Mouse (Mus musculus) urinary bladder, postnatal 4 days (tissue): Measurements from ENCODE around the gene Ubl4b.
A peak's percentile ranks its signal among the peaks of the same experiment; 100 is the strongest.

Experiments
- DNase-seq, 2 experiments: peaks; one replicate each; pipeline ENCODE4 v3.0.0; 2021 to 2022; ENCODE audit warnings: low spot score in 2 of 2

Ubl4b gene

GRCm38 (mm10) chr3:107567766-107568165 lies 12.9 kb upstream of the Ubl4b start:
- no peak for DNase-seq

GRCm38 (mm10) chr3:107565331-107565730 lies 10.5 kb upstream of the Ubl4b start:
- no peak for DNase-seq

- DNase-seq: no peak
Measured at GRCm38 (mm10) chr3:107563880-107564279, 9.0 kb upstream of the Ubl4b start.

DNA sequence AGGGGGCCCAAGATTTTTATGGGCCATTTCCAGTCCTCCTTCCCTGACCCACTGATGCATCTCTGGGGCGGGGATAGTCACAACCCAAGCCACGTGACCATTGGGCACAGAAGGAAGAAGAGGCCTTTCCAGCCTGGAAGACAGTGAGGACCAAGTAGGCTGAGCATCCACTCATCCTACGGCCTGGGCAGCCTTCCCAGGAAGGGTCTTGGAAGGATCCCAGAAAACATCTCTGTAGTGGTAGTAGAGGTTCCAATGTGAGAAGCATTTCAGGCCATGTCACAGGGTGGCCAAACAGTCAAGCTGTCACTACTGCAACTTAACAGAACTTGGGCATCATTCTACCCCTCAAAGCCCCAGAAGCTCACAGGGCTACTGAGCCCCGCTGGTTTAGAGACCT lies 7.7 kb upstream of the Ubl4b start:
- no peak for DNase-seq

GRCm38 (mm10) chr3:107562104-107562503 lies 7.2 kb upstream of the Ubl4b start:
- no peak for DNase-seq

- peak; percentile 56 to 67 for DNase-seq
Measured at GRCm38 (mm10) chr3:107559183-107559582, 4.3 kb upstream of the Ubl4b start.

- no peak for DNase-seq
Measured at GRCm38 (mm10) chr3:107558740-107559139, 3.9 kb upstream of the Ubl4b start.

DNA sequence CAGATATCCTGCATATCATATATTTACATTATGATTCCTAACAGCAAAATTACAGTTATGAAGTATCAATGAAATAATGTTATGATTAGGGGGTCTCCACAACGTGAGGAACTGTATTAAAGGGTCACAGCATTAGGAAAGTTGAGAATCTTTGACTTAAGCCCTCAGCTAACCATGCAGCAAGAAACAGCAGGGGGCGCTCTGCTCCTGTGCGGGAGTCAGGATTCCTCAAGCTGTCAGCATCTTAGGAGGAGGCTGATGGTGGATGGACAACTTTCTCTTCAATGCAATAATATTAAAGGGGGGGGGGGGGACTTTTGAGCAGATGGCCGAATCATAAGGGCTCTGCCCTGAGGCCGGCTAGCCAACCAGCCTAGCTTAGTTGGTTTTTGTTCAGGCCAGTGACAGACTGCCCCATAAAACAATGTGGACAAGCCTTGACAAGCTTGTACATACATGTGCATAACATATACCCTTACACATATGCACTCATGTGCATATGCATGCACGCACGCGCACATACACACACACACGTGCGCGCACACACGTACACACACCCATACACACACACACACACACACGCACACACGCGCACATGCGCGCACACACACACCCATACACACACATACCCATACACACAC lies 4.3 kb downstream of the Ubl4b start:
- DNase-seq: peak in 1 of 2 experiments; percentile 70

DNA sequence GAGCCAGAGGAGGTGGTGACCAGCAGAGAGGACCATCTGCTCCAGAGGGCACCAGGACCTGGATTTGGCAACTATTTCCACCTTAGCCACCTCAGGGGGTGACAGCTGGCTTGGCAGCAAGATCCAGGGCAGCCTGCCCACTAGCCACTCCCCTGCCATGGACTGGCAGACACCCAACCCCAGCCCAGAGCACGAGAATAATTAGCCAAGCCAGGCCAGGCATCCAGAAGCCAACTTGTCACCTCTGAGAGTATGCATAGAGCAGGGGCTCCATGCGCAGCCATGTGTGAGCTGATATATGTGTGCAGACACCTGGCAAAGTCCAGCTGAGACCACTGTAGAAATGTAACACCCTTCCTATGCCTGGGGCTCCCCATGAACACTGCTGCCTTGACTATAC lies 7.9 kb downstream of the Ubl4b start:
- DNase-seq: no peak

DNA sequence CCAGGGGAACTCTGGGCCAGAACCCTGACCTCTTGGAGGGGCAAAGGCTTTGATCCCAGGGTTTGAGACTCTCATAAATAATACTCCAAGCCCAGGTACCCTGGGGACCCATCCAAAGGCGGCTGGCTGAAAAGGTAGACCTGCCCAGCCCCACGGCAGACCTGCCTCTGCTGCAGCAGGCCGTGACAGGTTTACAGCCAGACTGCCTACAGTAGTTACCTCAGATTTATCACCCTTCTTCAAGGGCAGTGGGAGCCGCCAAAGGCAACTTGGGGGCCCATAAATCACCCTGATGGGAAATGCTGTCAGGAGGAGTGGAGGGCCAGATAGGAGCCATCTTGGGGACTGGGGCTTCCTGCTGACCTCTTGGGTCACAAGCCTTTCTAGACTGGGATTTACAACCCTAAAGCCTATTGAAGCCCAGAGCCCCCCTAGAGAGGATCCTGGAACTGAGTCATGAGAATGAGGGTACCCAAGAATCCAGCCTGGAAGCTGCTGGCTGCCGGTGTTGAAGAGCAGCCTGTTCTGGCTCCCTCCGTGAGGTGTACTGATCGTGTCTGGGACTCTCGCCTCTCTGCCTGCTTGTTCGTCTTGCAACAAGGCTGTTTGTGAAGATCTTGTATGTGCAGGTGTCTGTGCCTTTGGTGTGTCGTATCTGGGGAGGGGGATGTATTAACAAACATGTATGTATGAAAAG lies 9.0 kb downstream of the Ubl4b start:
- no peak for DNase-seq

- DNase-seq: no peak
Measured at GRCm38 (mm10) chr3:107545278-107545677, 9.6 kb downstream of the Ubl4b start.

GRCm38 (mm10) chr3:107543158-107544080 lies 11.5 kb downstream of the Ubl4b start:
- DNase-seq: no peak

- no peak for DNase-seq
Measured at GRCm38 (mm10) chr3:107542584-107542983, 12.3 kb downstream of the Ubl4b start.

DNA sequence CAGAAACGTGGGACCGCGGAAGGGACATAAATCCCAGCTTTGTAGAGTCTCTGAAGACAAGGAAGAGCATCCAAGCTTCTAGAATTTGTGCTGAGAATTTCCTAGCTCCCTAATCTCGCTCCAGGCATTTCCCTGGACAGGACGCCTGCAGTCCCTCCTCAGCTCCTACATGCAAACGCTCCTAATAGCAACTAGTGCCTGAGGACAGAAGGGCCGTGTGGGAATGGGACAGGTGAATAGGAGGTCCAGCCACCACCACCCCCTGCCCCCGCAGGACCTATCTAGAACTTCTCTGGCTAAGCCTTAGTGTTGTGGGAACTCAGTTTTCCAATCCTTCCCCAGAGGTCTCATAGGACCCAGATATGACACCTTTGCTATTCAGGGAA lies 17.4 kb downstream of the Ubl4b start:
- DNase-seq: no peak

DNA sequence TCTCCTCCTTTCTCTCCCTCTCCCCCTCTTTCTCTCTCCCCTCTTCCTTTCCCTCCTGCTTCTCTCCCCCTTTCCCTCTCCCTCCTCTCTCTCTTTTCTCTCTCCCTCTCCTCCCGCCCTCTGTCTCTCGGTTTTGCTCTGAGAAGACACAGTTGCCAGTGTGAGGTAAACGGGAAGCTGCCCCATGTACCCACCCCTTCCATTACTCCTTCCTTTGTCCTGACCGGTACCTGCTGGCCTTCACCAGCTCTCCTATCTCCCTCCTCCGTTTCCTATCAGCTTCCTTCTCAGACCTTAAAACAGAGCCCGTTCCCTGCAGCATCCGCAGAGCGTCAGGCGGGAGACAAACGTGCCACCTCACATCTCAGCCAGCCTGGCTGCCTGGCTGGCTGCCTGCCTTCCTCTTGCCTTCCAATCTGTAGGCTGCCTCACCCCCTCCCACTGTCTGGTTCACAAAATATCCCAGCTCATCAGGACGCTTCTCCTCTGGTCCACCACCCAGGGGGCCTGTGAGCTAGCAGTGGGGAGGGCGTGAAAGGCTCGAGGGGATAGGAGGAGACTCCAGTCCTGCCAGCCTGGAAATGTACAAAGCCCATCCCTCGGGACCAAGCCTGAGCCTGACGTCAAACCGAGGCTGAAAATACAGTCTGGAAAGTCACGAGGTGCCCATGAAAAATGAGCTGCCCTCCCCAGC lies 17.9 kb downstream of the Ubl4b start:
- DNase-seq: no peak

DNA sequence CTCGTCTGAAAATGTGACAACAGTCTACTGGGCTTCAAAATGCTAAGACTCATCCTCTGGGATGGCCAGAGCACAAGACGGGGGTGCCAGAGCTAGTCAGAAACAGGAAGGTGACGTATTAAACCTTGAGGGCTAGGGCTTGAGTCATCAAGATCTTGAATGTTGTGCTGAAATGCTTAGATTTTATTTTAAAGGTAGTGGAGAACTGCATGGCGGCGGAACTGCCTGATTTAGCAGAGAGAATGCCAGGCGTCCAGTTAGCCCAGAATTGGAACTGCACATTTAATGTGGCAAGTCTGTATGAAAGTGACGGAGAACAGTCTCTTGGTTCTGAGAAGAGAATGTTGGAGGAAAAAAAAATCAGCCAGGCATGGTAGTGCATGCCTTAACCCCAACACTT lies 19.9 kb downstream of the Ubl4b start:
- no peak for DNase-seq

- no peak for DNase-seq
Measured at GRCm38 (mm10) chr3:107533532-107533931, 21.3 kb downstream of the Ubl4b start.

GRCm38 (mm10) chr3:107530581-107530980 lies 24.3 kb downstream of the Ubl4b start:
- no peak for DNase-seq

DNA sequence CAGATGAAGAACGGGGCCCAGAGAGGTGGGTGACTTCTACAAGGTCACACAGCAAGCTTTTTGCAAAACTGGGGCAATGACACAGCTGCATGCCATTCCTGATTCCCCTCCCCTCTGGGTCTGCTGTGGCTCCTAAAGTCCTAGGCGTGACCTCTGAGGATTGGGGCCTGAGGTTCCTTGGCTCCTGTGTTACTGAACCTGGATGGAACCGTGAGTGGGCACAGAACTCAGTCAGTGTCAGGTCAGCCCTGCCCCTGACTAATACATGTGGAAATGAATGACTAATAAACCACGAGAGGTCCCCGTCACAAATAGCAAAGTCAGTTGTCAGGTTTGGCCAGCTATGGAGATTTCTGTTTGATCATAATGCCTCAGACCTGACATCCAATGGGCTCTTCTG lies 25.7 kb downstream of the Ubl4b start:
- DNase-seq: no peak

- DNase-seq: no peak
Measured at GRCm38 (mm10) chr3:107528401-107529118, 26.3 kb downstream of the Ubl4b start.

DNA sequence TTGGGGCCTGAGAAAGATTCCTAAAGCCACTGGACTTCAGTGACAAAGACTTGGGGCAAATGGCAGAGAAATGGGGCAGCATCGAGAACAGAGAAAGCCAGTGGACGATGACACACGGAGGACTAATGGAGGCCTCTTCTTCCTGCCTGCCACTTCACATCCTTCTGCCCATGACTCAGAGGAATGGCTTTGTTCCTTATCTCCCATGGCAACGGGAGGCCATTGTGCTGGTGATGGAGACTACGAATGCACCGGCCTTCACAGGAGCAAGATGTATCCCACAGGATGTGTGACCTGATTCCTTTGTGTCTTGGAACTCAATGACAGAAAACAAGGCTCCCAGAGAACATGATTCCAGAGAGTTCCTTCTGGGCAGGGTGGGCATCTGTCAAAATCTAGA lies 30.3 kb downstream of the Ubl4b start:
- DNase-seq: no peak
